Mouse (Mus musculus) frontal cortex, postnatal 36 days (tissue): ENCODE measurements around the gene Cyb5r3.

Experiments
- DNase-seq, 2 experiments: peaks; one replicate each; pipeline ENCODE4 v3.0.0; 2022; ENCODE audit warnings: low spot score in 2 of 2

Gene Cyb5r3

GRCm38 (mm10) chr15:83172492-83173429, at the start of gene Cyb5r3:
Cyb5r3 (minus strand) TSS chr15:83172592.
- no peak for DNase-seq

- no peak for DNase-seq
Measured at GRCm38 (mm10) chr15:83221721-83222120, 49.3 kb upstream of the Cyb5r3 start.

GRCm38 (mm10) chr15:83220368-83221013, 48.1 kb upstream of the Cyb5r3 start:
- no peak for DNase-seq

- no peak for DNase-seq
Measured at GRCm38 (mm10) chr15:83215322-83216216, 43.2 kb upstream of the Cyb5r3 start.

- peak; percentile 41 to 55 for DNase-seq
Measured at GRCm38 (mm10) chr15:83210229-83210628, 37.8 kb upstream of the Cyb5r3 start.

GRCm38 (mm10) chr15:83209719-83210118, 37.3 kb upstream of the Cyb5r3 start:
- no peak for DNase-seq

- no peak for DNase-seq
Measured at GRCm38 (mm10) chr15:83209092-83209695, 36.8 kb upstream of the Cyb5r3 start.

- peak; percentile 36 to 67 for DNase-seq
Measured at GRCm38 (mm10) chr15:83204731-83205451, 32.5 kb upstream of the Cyb5r3 start.

GRCm38 (mm10) chr15:83202412-83202811, 30.0 kb upstream of the Cyb5r3 start:
- no peak for DNase-seq

- no peak for DNase-seq
Measured at GRCm38 (mm10) chr15:83193413-83193812, 21.0 kb upstream of the Cyb5r3 start.

GRCm38 (mm10) chr15:83182351-83182750, 10.0 kb upstream of the Cyb5r3 start:
- DNase-seq = no peak

- DNase-seq = no peak
Measured at GRCm38 (mm10) chr15:83181800-83182330, 9.5 kb upstream of the Cyb5r3 start.

GRCm38 (mm10) chr15:83180004-83180403, 7.6 kb upstream of the Cyb5r3 start:
- DNase-seq = no peak

GRCm38 (mm10) chr15:83176653-83177052, 4.3 kb upstream of the Cyb5r3 start:
- DNase-seq = no peak

GRCm38 (mm10) chr15:83173914-83174884, 1.8 kb upstream of the Cyb5r3 start:
- DNase-seq = no peak

GRCm38 (mm10) chr15:83171712-83172481, 495 bp downstream of the Cyb5r3 start:
- peak; percentile 95 to 97 for DNase-seq

- no peak for DNase-seq
Measured at GRCm38 (mm10) chr15:83170956-83171659, 1.3 kb downstream of the Cyb5r3 start.
